Mouse (Mus musculus): Measurements from ENCODE around the gene Chd2. TPM values are rescaled to one million over a fixed set of nuclear protein-coding genes. Genes with fewer than 3 reads are reported as not detected.
"Not testable (repeated sequence)": the region's sequence is repeated elsewhere in the genome, so short reads cannot be mapped to it uniquely, and the experiment has no call there.

The Chd2 gene
- polyA plus RNA-seq, 1 experiment: 25.6 TPM

DNA sequence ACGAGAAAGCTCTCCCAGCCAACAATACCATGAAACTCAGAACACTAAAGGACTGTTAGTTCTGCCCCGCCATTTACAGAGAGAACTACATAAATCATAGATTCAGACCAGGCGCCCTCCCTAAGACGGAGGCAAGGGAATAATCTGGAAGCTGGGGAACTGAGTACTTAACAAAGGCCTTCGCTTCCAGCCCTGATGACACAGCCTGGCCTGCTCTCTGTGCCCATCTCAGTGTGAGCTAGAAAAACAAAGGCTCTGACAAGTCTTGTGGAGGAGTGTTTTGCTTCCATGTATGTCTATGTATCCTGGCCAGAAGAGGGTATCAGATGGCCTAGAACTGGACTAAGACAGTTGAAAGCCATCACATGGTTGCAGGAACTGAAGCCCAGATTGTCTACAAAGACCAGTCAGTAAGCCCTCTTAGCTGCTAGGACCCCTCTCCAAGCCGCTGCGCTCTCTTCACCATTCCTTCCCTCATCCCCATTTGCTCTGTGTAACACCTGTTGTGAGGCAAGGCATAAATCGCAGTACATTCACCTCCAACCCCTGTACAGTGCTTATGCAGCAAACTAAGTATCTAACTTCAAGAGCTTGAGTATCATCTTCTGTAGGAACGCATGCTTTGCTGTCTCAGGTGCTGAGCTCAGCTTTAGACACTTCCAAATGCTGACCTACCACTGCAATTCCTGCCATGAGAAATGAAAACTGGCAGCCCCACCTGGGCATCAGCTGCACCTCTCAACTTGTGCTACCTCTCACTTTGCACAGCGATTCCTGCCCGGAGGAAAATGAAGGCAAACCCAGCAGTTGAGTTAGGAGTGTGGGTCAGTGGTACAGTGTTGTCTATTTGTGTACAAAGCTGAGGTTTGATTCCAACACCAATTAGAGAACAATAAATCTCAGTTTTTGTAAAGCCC, 20.1 kb downstream of the Chd2 start:
- no peak for DNase-seq (ENCODE audit: low spot score)

GRCm38 (mm10) chr7:73520231-73520630, 21.4 kb downstream of the Chd2 start:
- no peak for DNase-seq (ENCODE audit: low spot score)

DNA sequence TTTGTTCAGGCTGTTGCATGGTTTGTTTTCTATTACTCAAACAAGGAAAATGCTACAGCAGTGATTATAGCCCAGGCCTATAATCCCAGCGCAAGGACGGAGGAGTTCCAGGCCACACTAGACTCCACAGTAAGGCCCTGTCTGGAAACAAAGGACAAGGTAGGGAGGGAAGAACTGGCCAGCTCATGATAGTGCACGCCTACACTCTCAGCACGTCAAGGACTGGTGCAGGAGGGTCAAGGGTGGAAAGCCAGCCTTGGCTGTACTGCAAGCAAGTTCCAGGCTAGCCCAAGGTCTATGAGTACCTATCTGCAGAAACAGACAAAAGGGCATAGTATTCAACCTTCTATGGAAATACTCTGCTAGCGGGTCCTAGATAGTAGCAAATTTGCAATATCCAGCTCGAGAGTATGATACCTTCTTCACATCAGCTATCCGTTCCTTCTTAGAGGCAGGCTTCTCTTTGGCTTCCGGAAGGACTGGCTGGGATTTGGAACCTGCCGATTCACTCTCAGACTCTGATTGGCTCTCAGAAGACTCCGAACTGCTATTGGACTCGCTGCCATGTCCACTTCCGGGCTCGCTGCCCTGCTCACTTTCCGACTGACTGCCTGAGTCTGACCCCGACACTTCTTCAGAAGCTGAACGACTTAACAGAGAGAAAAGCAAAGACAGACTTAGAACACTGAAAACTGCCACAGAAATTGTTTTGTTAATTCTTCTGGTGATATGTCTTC, 22.4 kb downstream of the Chd2 start:
- DNase-seq (ENCODE audit: low spot score): no peak

GRCm38 (mm10) chr7:73518373-73518980, 23.2 kb downstream of the Chd2 start:
- not testable (repeated sequence) for DNase-seq (ENCODE audit: low spot score)

- DNase-seq (ENCODE audit: low spot score): no peak
Observed at GRCm38 (mm10) chr7:73517432-73518054, 24.1 kb downstream of the Chd2 start.

DNA sequence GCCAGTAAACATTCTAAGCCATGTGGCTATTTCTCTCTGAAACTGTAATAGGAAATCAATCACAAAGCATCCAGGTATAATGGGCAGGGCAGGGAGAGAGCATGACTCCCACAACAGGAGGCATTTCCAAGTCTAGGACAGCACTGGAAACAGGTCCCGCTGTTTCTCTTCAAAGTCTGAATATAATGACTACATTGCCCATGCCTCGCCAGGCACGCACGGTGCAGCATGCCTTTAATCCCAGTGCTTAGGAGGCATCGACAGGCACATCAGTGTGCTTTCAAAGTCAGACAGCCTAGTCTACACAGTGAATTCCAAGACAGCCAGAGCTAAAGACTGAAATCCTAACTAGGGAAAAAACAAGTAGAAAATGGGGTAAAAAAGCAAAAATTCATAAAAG, 24.8 kb downstream of the Chd2 start:
- no peak for DNase-seq (ENCODE audit: low spot score)

DNA sequence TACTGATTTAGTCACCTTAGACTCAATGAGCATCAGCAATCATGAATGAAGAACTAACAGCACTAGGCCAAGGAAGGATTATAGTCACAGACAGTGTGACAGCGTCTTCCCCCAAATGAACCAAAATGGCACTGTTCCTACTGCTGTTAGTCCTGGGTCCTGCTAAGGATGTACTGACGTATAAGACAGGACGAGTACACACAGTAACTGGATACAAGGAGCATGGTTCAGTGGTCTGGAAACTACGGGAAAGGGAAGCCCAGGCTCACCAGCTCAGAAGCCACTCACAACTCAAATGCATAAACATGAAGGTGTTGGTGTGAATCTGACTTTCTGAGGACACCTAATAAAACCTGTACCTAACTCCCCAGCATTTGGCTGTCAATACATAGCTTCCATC, 27.1 kb downstream of the Chd2 start:
- DNase-seq (ENCODE audit: low spot score): no peak

GRCm38 (mm10) chr7:73512422-73512821, 29.2 kb downstream of the Chd2 start:
- DNase-seq (ENCODE audit: low spot score): no peak

- DNase-seq (ENCODE audit: low spot score): no peak
Observed at GRCm38 (mm10) chr7:73508688-73509087, 32.9 kb downstream of the Chd2 start.

- DNase-seq (ENCODE audit: low spot score): no peak
Observed at GRCm38 (mm10) chr7:73507491-73507890, 34.1 kb downstream of the Chd2 start.

- DNase-seq (ENCODE audit: low spot score): no peak
Observed at GRCm38 (mm10) chr7:73506852-73507251, 34.8 kb downstream of the Chd2 start.

- DNase-seq (ENCODE audit: low spot score): no peak
Observed at GRCm38 (mm10) chr7:73505266-73505665, 36.4 kb downstream of the Chd2 start.

- DNase-seq (ENCODE audit: low spot score): no peak
Observed at GRCm38 (mm10) chr7:73498200-73498599, 43.4 kb downstream of the Chd2 start.

- DNase-seq (ENCODE audit: low spot score): no peak
Observed at GRCm38 (mm10) chr7:73489261-73489660, 52.4 kb downstream of the Chd2 start.

DNA sequence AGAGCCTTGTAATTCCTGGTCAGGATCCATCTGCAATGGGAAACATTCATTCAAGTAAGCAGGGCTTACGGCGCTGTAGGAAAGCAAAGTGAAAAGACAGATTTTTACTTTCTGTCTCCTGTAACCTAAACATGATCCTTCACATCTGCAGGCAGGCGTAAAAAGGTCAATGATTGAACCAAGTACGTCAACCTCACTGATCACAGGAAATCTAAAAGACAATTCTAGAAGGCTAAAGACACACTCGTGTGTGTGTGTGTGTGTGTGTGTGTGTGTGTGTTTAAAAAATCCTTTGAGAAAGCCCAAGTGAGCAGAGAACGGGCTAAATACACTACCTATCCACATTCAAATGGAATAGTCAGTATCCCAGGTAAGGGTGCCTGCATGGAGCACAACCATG, 60.5 kb downstream of the Chd2 start:
- DNase-seq (ENCODE audit: low spot score): no peak

- DNase-seq (ENCODE audit: low spot score): no peak
Observed at GRCm38 (mm10) chr7:73479506-73479905, 62.1 kb downstream of the Chd2 start.

- no peak for DNase-seq (ENCODE audit: low spot score)
Observed at GRCm38 (mm10) chr7:73478157-73479058, 63.2 kb downstream of the Chd2 start.

GRCm38 (mm10) chr7:73467741-73468140, 73.9 kb downstream of the Chd2 start:
- DNase-seq (ENCODE audit: low spot score): no peak

GRCm38 (mm10) chr7:73463546-73463945, 78.1 kb downstream of the Chd2 start:
- no peak for DNase-seq (ENCODE audit: low spot score)

GRCm38 (mm10) chr7:73454113-73454512, 87.5 kb downstream of the Chd2 start:
- DNase-seq (ENCODE audit: low spot score): no peak

- no peak for DNase-seq (ENCODE audit: low spot score)
Observed at GRCm38 (mm10) chr7:73452187-73452808, 89.3 kb downstream of the Chd2 start.

Data from urinary bladder, adult 2 months (tissue).